Mouse (Mus musculus) Patski (cell line): ENCODE measurements around the gene Elf5. TPM values are rescaled to one million over a fixed set of nuclear protein-coding genes. Genes with fewer than 3 reads are reported as not detected.

Experiments used
- ATAC-seq: fragments of 100-300 bp; one replicate; pipeline ENCODE4 v1.8.0; 2021
- CTCF ChIA-PET: fragments of 350-600 bp; sonication (Branson Sonifier 250); formaldehyde crosslinking; loops from one replicate; lab custom pipeline; 2022; ENCODE audit warnings: inconsistent platforms; lab: Charles Lee
- POLR2A ChIA-PET: fragments of 350-600 bp; sonication (Branson Sonifier 250); formaldehyde crosslinking; loops from one replicate; lab custom pipeline; 2022; ENCODE audit warnings: antibody characterized with exemption, inconsistent platforms; lab: Charles Lee
- DNase-seq: peaks from one replicate; pipeline ENCODE4 v3.0.0-alpha.2; 2011; ENCODE audit warnings: low read depth, low spot score
- H3K27me3 ChIP-seq: fragments of 371-371 bp; one replicate; pipeline ENCODE4 v1.5.1; 2021
- CTCF ChIP-seq: fragments of 100-300 bp; IDR thresholded peaks from one replicate; pipeline ENCODE4 v1.5.1; 2021
- in situ Hi-C: fragments of 300-500 bp; cut with MboI; formaldehyde crosslinking; loops from 3 replicates; pipeline ENCODE4 v1.11.1; 2018; ENCODE audit warnings: low pct_unique_long_range_greater_than_20kb, mixed read lengths
- polyA plus RNA-seq: library from polyadenylated mRNA; unstranded; gene quantifications from one replicate; pipeline ENCODE4 v1.2.3, GENCODE M21; 2021

The Elf5 gene
- polyA plus RNA-seq, 1 experiment from 2014 or later: not detected

DNA sequence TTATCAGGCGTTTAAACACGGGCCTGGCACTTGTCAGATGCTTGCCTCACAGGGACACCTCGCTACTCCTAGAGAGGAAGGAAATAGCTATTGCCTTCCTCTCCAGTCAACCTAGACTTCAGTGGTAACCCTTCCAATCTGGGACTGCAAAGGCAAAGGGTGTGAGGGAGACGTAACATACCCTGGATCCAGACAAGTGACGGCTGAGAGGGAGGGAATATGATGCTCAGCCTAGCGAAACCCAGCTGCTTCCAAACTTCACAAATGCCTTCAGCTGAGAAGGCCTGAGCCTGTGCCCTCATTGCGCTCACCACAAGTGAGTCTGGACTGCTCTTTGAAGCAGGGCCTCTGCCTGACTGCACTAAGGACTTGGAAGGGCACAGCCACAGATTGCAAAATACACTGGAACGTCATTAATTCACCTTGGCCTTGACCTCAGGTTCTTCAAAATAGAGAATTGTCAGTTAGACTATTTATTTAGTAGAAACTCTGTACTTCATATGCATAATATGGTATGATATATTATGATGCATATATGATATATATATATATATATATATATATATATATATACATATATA is 21.3 kb downstream of the Elf5 start:
- TF ChIP-seq CTCF: no peak
- DNase-seq (no peak), ATAC-seq (no peak)
- no peaks in the 10 kb centered on the region for H3K27me3 ChIP-seq
- in situ Hi-C loops: no loop called here
- POLR2A ChIA-PET: no interaction called here
- CTCF ChIA-PET: interaction anchor here (1.0 to 1.2 kb wide), 2 partner anchors 8 to 85 kb away, joined by 3 to 4 read pairs; no protein-coding TSS in a partner anchor

DNA sequence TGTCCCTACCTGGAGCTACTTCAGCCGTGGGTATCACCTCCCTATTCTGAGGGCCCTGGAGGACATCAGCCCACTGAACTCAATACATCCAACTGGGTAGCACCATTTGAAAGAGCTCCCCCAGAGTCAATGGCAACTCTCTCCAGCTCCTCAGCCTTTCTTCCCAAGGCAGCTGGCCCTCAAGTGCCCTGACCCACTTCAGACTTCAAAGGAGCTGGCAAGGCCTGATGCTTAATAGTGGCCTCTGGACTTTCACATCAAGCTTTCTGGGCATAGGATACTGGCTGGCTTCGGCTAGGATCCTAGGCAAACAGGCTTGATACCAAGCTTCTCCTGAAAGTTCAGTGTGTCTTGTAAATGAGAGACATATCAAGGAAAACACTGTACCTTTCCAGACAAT is 23.6 kb downstream of the Elf5 start:
- TF ChIP-seq CTCF: no peak
- ATAC-seq: no peak
- H3K27me3 ChIP-seq: no peaks in the 10 kb centered on the region
- no peak for DNase-seq
- CTCF ChIA-PET: interaction anchor here (0.9 kb wide), 1 partner anchor 10 kb away, joined by 3 read pairs; no protein-coding TSS in a partner anchor
- in situ Hi-C loops: no loop called here
- POLR2A ChIA-PET: no interaction called here

DNA sequence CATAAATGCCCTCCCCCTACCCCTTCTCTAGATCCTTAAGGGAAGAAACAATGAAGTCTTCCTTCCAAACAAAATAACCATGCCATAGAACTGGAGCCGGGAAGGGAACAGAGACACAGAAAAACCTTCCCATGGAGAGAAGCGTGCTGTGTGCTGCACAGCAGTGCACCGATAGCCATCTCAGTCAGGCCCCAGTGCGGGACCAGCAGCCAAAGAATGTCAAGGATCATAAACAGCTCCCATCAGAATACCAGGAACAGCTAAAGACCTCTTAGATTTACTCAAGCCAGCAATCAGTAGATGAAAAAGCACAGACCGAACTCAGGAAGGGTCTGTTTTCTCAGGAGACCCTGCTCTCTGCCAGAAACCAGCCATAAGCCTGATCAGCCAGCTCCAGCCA is 25.0 kb downstream of the Elf5 start:
- CTCF ChIA-PET: interaction anchor here (1.4 kb wide), 1 partner anchor 10 kb away, joined by 4 read pairs; no protein-coding TSS in a partner anchor
- in situ Hi-C loops: no loop called here

DNA sequence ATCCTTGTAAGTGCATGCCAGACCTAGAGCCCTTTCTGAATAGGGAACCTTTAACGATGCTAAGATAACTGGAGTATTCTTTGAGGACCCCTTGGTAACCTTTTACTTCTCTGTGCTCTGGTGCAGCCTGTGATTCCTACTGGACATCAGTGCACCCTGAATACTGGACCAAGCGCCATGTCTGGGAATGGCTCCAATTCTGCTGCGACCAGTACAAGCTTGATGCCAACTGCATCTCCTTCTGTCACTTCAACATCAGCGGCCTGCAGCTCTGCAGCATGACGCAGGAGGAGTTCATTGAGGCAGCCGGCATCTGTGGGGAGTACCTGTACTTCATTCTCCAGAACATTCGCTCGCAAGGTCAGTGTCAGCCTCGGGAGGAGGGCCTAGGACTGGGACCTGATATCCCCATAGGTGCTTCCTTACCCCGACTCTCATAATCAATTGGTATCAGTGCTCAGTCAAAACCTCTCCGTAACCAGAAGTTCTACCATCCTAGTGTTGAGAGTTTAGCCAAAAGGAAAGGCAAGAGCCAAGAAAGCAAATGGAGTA is 27.7 kb downstream of the Elf5 start:
- ChIA-PET POLR2A (no interaction called here), CTCF (interaction anchor here (1.6 to 3.7 kb wide), 2 partner anchors 11 to 107 kb away, joined by 6 to 17 read pairs; no protein-coding TSS in a partner anchor)
- DNase-seq: no peak
- TF ChIP-seq CTCF: no peak
- in situ Hi-C loops: no loop called here
- ATAC-seq: no peak
- no peaks in the 10 kb centered on the region for H3K27me3 ChIP-seq

More for the DNA sequence above, 25.0 kb downstream of the Elf5 start:
- no peaks in the 10 kb centered on the region for H3K27me3 ChIP-seq
- TF ChIP-seq CTCF: no peak
- no peak for ATAC-seq
- POLR2A ChIA-PET: no interaction called here
- no peak for DNase-seq

DNA sequence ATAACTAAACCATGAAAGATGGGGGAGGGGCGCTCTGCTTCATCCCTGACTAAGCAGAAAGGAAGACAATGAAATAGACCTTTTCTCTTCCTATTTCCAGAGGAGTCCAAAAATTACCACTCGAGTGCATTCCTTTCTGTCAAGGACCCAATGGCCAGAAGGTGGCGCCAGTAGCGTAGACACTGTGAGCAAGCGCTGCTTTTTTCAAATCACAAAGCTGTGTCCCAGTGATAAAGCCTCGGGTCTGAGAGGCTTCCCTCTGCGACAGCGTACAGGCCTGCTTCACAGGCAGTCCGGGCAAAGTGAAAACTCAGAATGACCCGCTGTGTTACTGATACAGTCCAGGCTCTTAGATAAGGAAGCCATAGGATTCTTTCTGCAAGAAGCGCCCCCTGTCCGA is 28.2 kb downstream of the Elf5 start:
- in situ Hi-C loops: no loop called here
- POLR2A ChIA-PET: interaction anchor here (0.7 kb wide), 1 partner anchor 13 kb away, joined by 3 read pairs; no protein-coding TSS in a partner anchor
- peak; percentile 88 for TF ChIP-seq CTCF
- no peaks in the 10 kb centered on the region for H3K27me3 ChIP-seq
- ATAC-seq: peak; percentile 60
- CTCF ChIA-PET: interaction anchor here (0.8 to 3.7 kb wide), 13 partner anchors 10 to 221 kb away, joined by 3 to 17 read pairs (median 3); partner anchors contain the start of gene Elf5
- DNase-seq: no peak

DNA sequence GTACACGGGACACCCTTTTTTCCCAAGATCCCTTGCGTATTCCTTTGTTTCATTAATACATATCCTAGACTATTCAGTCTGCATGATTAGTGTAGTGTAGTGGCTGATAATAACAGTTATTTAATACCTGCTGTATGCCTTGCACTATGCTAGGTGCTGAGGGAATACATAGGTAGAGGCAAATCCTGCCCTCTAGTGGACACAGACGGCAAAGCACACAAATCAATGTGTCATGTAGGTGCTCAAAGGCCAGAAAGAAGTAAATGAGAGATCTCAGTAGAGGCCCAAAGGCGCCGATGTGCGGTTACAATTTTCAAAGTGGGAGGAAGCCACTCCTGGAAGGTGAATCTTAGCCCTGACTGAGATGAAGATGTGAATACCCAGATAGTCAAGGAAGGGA is 34.3 kb downstream of the Elf5 start:
- in situ Hi-C loops: no loop called here
- DNase-seq (no peak), ATAC-seq (peak; percentile 51)
- H3K27me3 ChIP-seq: no peaks in the 10 kb centered on the region
- ChIA-PET POLR2A (no interaction called here), CTCF (interaction anchor here (0.8 to 1.9 kb wide), 5 partner anchors 9 to 101 kb away, joined by 3 to 7 read pairs (median 4); no protein-coding TSS in a partner anchor)
- peak; percentile 81 for TF ChIP-seq CTCF

DNA sequence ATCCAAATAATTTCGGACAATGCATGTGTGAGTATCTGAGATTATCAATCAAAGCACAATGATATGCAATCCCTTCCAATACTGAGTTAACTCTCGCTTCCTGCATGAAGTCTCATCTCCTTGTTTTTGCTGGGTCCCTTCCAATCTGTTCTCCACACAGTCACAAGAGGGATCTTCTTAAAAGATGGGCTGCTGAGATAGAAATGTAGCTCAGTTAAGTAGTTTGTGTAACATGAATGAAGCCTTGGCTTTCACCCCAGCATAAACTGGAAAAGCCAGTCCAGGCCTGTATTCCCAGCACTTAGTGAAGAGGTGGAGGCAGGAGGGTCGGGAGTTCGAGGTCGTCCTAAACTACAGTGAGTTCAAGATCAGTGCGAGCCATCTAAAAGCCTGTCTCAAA is 34.8 kb downstream of the Elf5 start:
- in situ Hi-C loops: no loop called here
- no peaks in the 10 kb centered on the region for H3K27me3 ChIP-seq
- ATAC-seq (no peak), DNase-seq (no peak)
- TF ChIP-seq CTCF: no peak
- CTCF ChIA-PET: interaction anchor here (0.8 to 1.9 kb wide), 6 partner anchors 10 to 100 kb away, joined by 3 to 7 read pairs (median 4); no protein-coding TSS in a partner anchor
- POLR2A ChIA-PET: no interaction called here

DNA sequence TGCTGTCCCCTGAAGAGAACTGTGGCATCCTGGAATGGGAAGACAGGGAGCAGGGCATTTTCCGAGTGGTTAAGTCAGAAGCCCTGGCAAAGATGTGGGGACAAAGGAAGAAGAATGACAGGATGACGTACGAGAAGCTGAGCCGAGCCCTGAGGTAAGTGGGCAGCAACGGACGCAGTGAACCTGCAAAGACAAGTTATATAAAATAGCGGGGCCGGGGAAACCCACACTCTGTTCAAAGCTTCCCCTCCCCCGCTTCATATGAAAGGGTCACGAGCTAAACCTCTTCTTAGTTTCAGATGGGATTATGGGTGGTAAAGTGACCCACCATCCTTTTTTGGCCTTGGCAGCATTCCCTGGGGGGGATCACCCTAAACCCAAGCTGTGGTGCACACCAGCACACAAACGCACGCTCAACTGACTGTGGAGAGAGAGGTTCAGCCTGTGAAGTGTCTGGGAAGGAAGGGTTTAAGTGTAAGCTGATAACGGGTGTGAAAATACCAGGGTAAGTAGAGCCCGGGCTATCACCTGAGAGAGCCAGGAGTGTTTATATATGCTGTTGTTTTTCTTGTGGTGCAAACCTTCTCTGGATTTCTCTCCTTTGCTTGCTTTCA is 37.6 kb downstream of the Elf5 start:
- TF ChIP-seq CTCF: no peak
- ChIA-PET POLR2A (no interaction called here), CTCF (interaction anchor here (1.0 to 1.3 kb wide), 3 partner anchors 9 to 310 kb away, joined by 3 to 6 read pairs (median 3); no protein-coding TSS in a partner anchor)
- ATAC-seq (no peak), DNase-seq (no peak)
- no peaks in the 10 kb centered on the region for H3K27me3 ChIP-seq
- in situ Hi-C loops: no loop called here

DNA sequence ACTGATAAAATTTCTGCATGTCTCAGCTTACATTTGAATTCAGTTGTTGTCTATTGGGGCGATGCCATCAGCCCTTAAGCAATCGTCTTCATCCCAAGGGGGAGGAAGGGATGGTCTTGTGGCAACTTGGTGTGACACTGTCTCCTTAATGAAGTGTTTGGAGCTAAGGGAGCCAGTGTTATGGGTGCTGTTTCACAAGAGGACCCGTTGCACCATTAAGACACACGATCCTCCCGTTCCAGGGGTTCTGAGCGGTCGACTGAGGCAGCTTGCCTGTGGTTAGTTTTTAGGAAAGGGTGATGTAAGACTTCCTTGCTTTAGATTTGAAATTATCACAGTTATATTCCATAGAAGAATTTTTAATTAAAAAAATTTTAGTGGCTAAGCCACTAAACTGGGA is 38.3 kb downstream of the Elf5 start:
- DNase-seq (no peak), ATAC-seq (no peak)
- POLR2A ChIA-PET: no interaction called here
- no peak for TF ChIP-seq CTCF
- in situ Hi-C loops: no loop called here
- no peaks in the 10 kb centered on the region for H3K27me3 ChIP-seq
- CTCF ChIA-PET: interaction anchor here (1.0 to 1.3 kb wide), 3 partner anchors 10 to 311 kb away, joined by 3 to 6 read pairs (median 3); no protein-coding TSS in a partner anchor

DNA sequence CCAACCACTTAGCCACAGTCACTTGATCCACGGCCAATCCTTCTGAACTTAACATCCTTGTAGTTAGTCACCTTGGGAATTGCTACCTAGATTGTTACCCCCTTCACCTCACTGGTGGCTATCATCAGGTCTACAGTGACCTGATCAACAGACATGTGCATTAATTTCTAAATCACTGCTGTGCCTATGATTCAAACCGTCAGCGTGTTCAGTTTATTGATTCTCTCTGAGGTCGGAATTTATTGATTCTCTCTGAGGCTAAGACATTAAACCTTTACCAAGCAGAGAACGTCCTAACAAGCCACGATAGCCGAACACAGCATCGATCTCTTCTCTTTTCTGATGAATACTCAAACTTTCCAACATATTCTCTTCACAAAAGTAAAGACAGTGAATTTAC is 38.8 kb downstream of the Elf5 start:
- in situ Hi-C loops: no loop called here
- ATAC-seq (no peak), DNase-seq (no peak)
- no peaks in the 10 kb centered on the region for H3K27me3 ChIP-seq
- POLR2A ChIA-PET: no interaction called here
- CTCF ChIA-PET: no interaction called here
- TF ChIP-seq CTCF: no peak
